Mouse (Mus musculus): ENCODE data around the gene Gm20388. TPM values are rescaled to one million over a fixed set of nuclear protein-coding genes. Genes with fewer than 3 reads are reported as not detected.

Gm20388 gene
- total and polyA plus RNA-seq, 2 experiments from 2014 or later, result 51.3 TPM; not detected in 1

DNA sequence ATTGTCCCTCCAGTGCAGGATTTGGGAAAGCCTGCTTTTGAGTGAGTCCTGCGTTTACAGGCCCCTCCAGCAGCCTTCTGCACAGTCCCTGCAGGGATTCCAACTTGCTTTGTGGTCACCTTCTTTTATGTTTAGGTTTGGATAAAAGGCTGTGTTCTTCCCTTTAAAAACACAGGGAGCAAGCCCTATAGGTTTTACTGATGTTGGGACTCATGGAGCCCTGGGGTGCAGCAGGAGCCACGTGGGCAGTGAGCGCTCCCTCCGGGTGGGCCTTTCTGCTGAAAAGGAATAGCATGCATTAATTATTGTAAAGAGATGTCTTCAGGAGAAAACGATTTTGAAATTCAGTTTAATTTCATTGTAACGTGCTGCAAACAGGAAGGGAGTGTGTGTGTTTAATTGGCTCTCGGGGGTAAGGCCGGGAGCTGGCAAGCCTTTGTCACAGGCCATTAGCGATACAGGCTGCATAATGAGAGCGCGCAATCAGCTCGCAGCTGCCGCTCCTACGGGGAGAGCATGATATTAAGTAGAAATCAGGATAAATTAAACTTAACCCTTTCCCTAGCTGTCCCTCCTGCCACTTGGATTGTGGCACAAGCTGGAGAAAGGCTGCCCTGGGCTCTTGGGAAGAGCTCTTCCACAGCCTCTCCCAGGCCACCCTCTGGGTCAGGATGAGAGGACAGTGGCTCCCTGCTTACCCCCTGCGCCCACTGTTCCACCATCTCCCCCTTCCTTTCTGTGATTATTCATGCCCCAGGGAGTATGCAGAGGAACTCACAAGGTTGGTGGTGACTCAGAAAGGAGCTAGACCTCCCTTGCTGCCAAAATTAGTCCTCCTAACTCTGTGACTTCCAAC lies 2893.5 kb downstream of the Gm20388 start:
- Histone ChIP-seq H3K4me1 (ENCODE audit: insufficient read depth) (peaks cover 30% of the 10 kb centered on the region), H3K4me3 (ENCODE audit: low read depth, low read length) (no peak overlapping the region), H3K9ac (peak overlapping the region; percentile 28; the same call in 1 of the 2 replicates), H3K4me2 (ENCODE audit: low read depth) (peak overlapping the region; percentile 15; the same call in 1 of the 2 replicates), H3K36me3 (ENCODE audit: insufficient read depth) (peaks cover 12% of the 10 kb centered on the region), H3K9me3 (ENCODE audit: low read length) (no peaks in the 10 kb centered on the region), H3K27me3 (ENCODE audit: insufficient read depth, low read length) (no peaks in the 10 kb centered on the region), H3K27ac (ENCODE audit: low read depth, low read length) (peak overlapping the region; percentile 86)
- peak; percentile 95 for ATAC-seq
- DNase-seq, result peak; percentile 83
- TF ChIP-seq CTCF (IDR thresholded peaks at IDR 0.05; ENCODE audit: low read depth), result no peak
- 8% methylated on average over 15 of the region's 15 CpGs for WGBS

DNA sequence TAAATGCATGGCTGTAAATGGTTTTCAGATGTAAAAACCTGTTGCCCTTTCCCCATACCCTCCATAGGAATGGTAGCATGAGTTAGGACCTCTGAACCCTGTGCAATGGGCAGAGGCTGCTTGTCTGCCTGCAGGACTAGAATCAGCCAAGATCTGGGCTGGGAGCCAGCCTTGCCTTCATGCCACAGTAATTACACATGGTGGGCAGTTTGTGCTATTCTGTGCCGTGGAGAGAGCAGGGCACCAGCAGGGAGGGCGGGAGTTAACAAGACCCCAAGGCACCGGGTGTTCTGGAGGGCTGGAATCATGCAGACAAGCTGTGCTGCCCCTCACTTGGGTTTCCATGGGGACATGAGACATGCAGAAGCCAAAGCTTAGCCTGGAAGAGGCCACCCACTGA lies 2894.7 kb downstream of the Gm20388 start:
- Histone ChIP-seq H3K27ac (ENCODE audit: low read depth, low read length) (peak overlapping the region; percentile 62), H3K4me1 (ENCODE audit: insufficient read depth) (peaks cover 30% of the 10 kb centered on the region), H3K9me3 (ENCODE audit: low read length) (no peaks in the 10 kb centered on the region), H3K4me2 (ENCODE audit: low read depth) (no peak overlapping the region), H3K9ac (no peak overlapping the region), H3K4me3 (ENCODE audit: low read depth, low read length) (no peak overlapping the region), H3K27me3 (ENCODE audit: insufficient read depth, low read length) (no peaks in the 10 kb centered on the region), H3K36me3 (ENCODE audit: insufficient read depth) (peaks cover 9% of the 10 kb centered on the region; the same call in 1 of the 2 replicates)
- WGBS, result 17% methylated on average over 3 of the region's 3 CpGs
- peak; percentile 57; the same call in 1 of the 2 replicates for ATAC-seq
- TF ChIP-seq CTCF (IDR thresholded peaks at IDR 0.05; ENCODE audit: low read depth), result no peak
- DNase-seq, result peak; percentile 70

DNA sequence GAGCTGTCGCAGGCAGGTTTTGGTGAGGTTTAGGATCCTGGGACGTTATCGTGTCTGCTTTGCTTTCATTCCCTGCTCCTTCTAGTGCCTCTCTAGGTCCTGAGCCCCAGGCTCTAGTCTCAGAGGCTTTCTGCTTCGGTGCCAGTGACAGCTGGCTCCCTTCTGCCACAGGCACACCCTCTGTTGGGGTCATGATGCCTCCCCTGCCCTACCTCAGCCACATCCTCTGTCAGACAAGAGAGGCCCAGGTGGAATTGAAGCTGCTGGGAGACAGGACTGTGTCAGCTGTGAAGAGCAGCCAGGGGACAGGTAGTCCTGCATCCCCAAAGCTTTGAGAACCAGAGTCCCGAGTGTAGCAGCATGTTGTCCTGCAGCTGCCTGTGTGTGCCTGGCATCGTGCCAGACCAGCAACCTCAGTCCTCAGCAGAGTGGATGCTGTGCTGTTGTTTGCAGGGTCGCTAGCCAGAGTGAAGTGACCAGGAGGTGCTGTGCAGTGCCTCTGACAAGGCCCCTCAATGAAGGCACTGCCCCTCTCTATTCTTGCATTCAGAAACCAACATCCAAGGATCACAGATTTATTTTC lies 2896.4 kb downstream of the Gm20388 start:
- no peak for DNase-seq
- ATAC-seq, result no peak

DNA sequence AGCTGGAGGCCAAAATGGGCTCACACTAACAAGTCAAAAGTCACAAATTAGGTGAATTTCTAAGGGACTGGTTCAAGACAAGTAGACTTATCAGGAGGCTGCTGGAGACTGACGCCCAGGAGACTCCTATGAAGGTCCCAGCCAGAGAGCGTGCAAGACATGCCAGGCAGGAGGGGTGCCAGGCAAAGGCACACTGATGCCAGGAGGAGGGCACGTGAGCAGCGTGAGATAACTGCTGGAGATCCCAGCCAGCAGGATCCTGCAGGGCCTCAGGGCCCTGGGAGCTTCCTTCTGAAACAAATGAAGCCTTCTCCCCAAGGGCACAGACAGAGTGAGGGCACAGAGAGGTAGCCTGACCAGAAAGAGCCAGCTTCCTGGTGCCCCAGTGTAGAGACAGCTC lies 2897.3 kb downstream of the Gm20388 start:
- TF ChIP-seq CTCF (IDR thresholded peaks at IDR 0.05; ENCODE audit: low read depth), result no peak
- DNase-seq (peak; percentile 57), ATAC-seq (no peak)
- Histone ChIP-seq H3K9ac (no peak overlapping the region), H3K9me3 (ENCODE audit: low read length) (no peaks in the 10 kb centered on the region), H3K4me1 (ENCODE audit: insufficient read depth) (peaks cover 30% of the 10 kb centered on the region), H3K27ac (ENCODE audit: low read depth, low read length) (0 out of 2 replicates have a peak overlapping the region, but pooled peaks have one; percentile 15), H3K4me2 (ENCODE audit: low read depth) (no peak overlapping the region), H3K27me3 (ENCODE audit: insufficient read depth, low read length) (no peaks in the 10 kb centered on the region), H3K36me3 (ENCODE audit: insufficient read depth) (peaks cover 6% of the 10 kb centered on the region), H3K4me3 (ENCODE audit: low read depth, low read length) (no peak overlapping the region)
- 48% methylated on average over 4 of the region's 4 CpGs for WGBS

More for the DNA sequence above, 2896.4 kb downstream of the Gm20388 start:
- peaks cover 30% of the 10 kb centered on the region for H3K4me1 ChIP-seq (ENCODE audit: insufficient read depth)
- peaks cover 14% of the 10 kb centered on the region for H3K36me3 ChIP-seq (ENCODE audit: insufficient read depth)
- H3K4me2 ChIP-seq (ENCODE audit: low read depth), result no peak overlapping the region
- H3K27ac ChIP-seq (ENCODE audit: low read depth, low read length), result peak overlapping the region; percentile 50; the same call in 1 of the 2 replicates
- H3K9ac ChIP-seq, result no peak overlapping the region
- no peak overlapping the region for H3K4me3 ChIP-seq (ENCODE audit: low read depth, low read length)
- no peaks in the 10 kb centered on the region for H3K27me3 ChIP-seq (ENCODE audit: insufficient read depth, low read length)
- TF ChIP-seq CTCF (IDR thresholded peaks at IDR 0.05; ENCODE audit: low read depth), result no peak
- no peaks in the 10 kb centered on the region for H3K9me3 ChIP-seq (ENCODE audit: low read length)
- WGBS, result 28% methylated on average over 7 of the region's 7 CpGs

DNA sequence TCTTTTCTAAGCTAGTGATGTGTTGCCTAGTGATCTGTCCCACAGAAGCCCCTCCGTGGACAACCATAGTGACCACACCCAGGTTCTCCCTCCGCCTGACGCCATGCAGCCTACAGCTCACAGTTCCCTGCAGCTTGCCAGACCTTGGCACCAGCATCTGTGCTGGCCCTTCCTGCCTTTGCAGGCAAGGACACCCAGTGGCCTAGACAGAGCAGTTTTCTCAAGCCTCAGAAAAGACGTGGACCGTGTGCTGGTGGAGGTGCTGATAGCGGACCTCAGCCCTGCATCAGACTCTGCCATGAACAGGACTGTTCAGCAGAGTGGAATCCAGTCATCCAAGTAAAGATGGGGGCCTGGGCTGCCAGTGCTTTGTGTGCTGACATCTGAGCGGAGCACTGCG lies 2899.7 kb downstream of the Gm20388 start:
- no peak overlapping the region for H3K4me2 ChIP-seq (ENCODE audit: low read depth)
- H3K9ac ChIP-seq, result no peak overlapping the region
- DNase-seq (no peak), ATAC-seq (no peak)
- H3K27ac ChIP-seq (ENCODE audit: low read depth, low read length), result no peak overlapping the region
- peaks cover 12% of the 10 kb centered on the region; the same call in 1 of the 2 replicates for H3K4me1 ChIP-seq (ENCODE audit: insufficient read depth)
- no peaks in the 10 kb centered on the region for H3K27me3 ChIP-seq (ENCODE audit: insufficient read depth, low read length)
- no peaks in the 10 kb centered on the region for H3K9me3 ChIP-seq (ENCODE audit: low read length)
- TF ChIP-seq CTCF (IDR thresholded peaks at IDR 0.05; ENCODE audit: low read depth), result no peak
- peaks cover 10% of the 10 kb centered on the region for H3K36me3 ChIP-seq (ENCODE audit: insufficient read depth)
- H3K4me3 ChIP-seq (ENCODE audit: low read depth, low read length), result no peak overlapping the region
- WGBS, result 81% methylated on average over 8 of the region's 8 CpGs

DNA sequence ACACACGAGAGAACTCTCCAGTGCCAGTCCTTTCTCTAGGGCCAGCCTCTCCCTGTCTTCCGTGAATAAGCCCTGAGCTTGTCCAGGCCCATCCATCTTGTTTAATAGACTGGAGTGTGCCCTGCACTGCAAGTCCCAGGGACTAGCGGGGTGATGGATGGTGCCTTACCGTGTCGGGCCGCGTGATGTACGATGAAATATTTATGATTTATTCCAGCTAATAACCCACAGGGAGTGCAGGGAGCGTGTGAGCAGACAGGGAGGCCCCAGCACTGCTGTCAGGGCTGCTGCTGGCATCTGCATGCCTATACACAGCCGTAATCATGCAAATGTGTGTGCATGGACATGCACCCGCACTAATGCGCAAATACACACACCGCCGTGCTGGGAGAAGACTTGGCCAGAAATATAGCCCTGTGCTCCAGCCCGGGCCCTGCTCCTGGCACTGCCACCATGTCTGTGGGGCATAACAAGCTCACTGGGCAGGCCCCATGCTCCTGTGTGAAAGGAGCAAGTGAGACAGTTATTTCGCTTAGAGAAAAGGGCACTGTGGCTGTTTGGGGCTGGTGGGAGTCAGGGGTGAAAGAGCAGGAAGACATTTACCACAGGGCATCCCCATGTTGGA lies 2901.3 kb downstream of the Gm20388 start:
- no peak for ATAC-seq
- H3K27ac ChIP-seq (ENCODE audit: low read depth, low read length), result no peak overlapping the region
- no peak overlapping the region for H3K9ac ChIP-seq

More for the DNA sequence above, 2901.3 kb downstream of the Gm20388 start:
- Histone ChIP-seq H3K9me3 (ENCODE audit: low read length) (no peaks in the 10 kb centered on the region), H3K4me2 (ENCODE audit: low read depth) (no peak overlapping the region), H3K4me3 (ENCODE audit: low read depth, low read length) (no peak overlapping the region), H3K27me3 (ENCODE audit: insufficient read depth, low read length) (no peaks in the 10 kb centered on the region), H3K36me3 (ENCODE audit: insufficient read depth) (peaks cover 10% of the 10 kb centered on the region), H3K4me1 (ENCODE audit: insufficient read depth) (peaks cover 4% of the 10 kb centered on the region; the same call in 1 of the 2 replicates)
- 74% methylated on average over 16 of the region's 16 CpGs for WGBS
- no peak for DNase-seq
- no peak for TF ChIP-seq CTCF (IDR thresholded peaks at IDR 0.05; ENCODE audit: low read depth)

All from forebrain, postnatal 0 days (tissue).